Mouse (Mus musculus) hindbrain, embryonic 16.5 days (tissue): ENCODE measurements around the gene Ssbp3. TPM values are rescaled to one million over a fixed set of nuclear protein-coding genes. Genes with fewer than 3 reads are reported as not detected.
A peak's percentile ranks its signal among the peaks of the same experiment; 100 is the strongest.

ENCODE experiments used
- ATAC-seq: fragments of 200-750 bp; cut with Nextera tagmentation; 2 replicates; pipeline ENCODE4 v1.8.0; 2017; ENCODE audit warnings: moderate TSS enrichment, moderate library complexity
- H3K27ac ChIP-seq: fragments of 300-500 bp; sonication (generic); 2 replicates; pipeline ENCODE4 v1.5.1; 2014; ENCODE audit warnings: low read depth, mild to moderate bottlenecking, control low read depth, low read length, moderate library complexity
- H3K27me3 ChIP-seq: fragments of 300-500 bp; sonication (generic); replicated peaks from 2 replicates; pipeline ENCODE4 v1.6.1; 2014; ENCODE audit warnings: low read length; ENCODE audit not compliant: control insufficient read depth, insufficient read depth
- H3K36me3 ChIP-seq: fragments of 300-500 bp; sonication (generic); 2 replicates; pipeline ENCODE4 v1.6.1; 2014; ENCODE audit warnings: mild to moderate bottlenecking, low read length, moderate library complexity, mixed read lengths; ENCODE audit not compliant: control insufficient read depth, insufficient read depth
- H3K4me1 ChIP-seq: fragments of 300-500 bp; sonication (generic); 2 replicates; pipeline ENCODE4 v1.6.1; 2014; ENCODE audit warnings: low read depth, low read length; ENCODE audit not compliant: control insufficient read depth, insufficient read depth
- H3K4me2 ChIP-seq: fragments of 300-500 bp; sonication (generic); 2 replicates; pipeline ENCODE4 v1.6.1; 2014; ENCODE audit warnings: mild to moderate bottlenecking, low read length, control low read depth, moderate library complexity
- H3K4me3 ChIP-seq: fragments of 300-500 bp; sonication (generic); 2 replicates; pipeline ENCODE4 v1.5.1; 2014; ENCODE audit warnings: mild to moderate bottlenecking, low read length, control low read depth, moderate library complexity
- H3K9ac ChIP-seq: fragments of 300-500 bp; sonication (generic); 2 replicates; pipeline ENCODE4 v1.6.1; 2014; ENCODE audit warnings: low read depth, mild to moderate bottlenecking, control low read depth, low read length, moderate library complexity
- H3K9me3 ChIP-seq: fragments of 300-500 bp; sonication (generic); 2 replicates; pipeline ENCODE4 v1.6.1; 2014; ENCODE audit warnings: mild to moderate bottlenecking, low read length, moderate library complexity; ENCODE audit not compliant: control insufficient read depth
- WGBS: fragments of 180-500 bp; shearing (Covaris S2); extraction: QIAGEN DNeasy Blood & Tissue Kit; methylation state at CpG from one replicate; pipeline ENCODE4 v1.1.7; 2014; 5-methylcytosine and 5-hydroxymethylcytosine counted together
- polyA plus RNA-seq: library from polyadenylated mRNA; unstranded; fragments of >200 nt; fragmentation: Nextera tagmentation; extraction: Ambion mirVana; gene quantifications from 2 replicates; pipeline ENCODE4 v1.2.1, GENCODE M21; 2015

Gene Ssbp3
- polyA plus RNA-seq, 1 experiment from 2014 or later = 82.9 TPM

- no peak overlapping the region for H3K9ac ChIP-seq
- no peak overlapping the region for H3K4me3 ChIP-seq
- ATAC-seq = no peak
- H3K27me3 ChIP-seq = no peaks in the 10 kb centered on the region
- peaks cover 34% of the 10 kb centered on the region for H3K4me1 ChIP-seq
- no peak overlapping the region for H3K27ac ChIP-seq
- H3K36me3 ChIP-seq = no peaks in the 10 kb centered on the region
- 81% methylated on average over 4 of the region's 4 CpGs for WGBS
- no peak overlapping the region for H3K4me2 ChIP-seq
- no peaks in the 10 kb centered on the region for H3K9me3 ChIP-seq
These were observed 61.6 kb downstream of the Ssbp3 start for GRCm38 (mm10) chr4:106972061-106972460.

- peaks cover 41% of the 10 kb centered on the region for H3K4me1 ChIP-seq
- H3K27me3 ChIP-seq = no peaks in the 10 kb centered on the region
- H3K36me3 ChIP-seq = no peaks in the 10 kb centered on the region
- H3K4me3 ChIP-seq = no peak overlapping the region
- H3K9me3 ChIP-seq = no peaks in the 10 kb centered on the region
- WGBS = 69% methylated on average over 15 of the region's 15 CpGs
- peak; percentile 19; the same call in 1 of the 2 replicates for ATAC-seq
- peak overlapping the region; percentile 55; the same call in 1 of the 2 replicates for H3K27ac ChIP-seq
- no peak overlapping the region for H3K4me2 ChIP-seq
- H3K9ac ChIP-seq = no peak overlapping the region
These were observed 62.2 kb downstream of the Ssbp3 start for GRCm38 (mm10) chr4:106972461-106973384.

GRCm38 (mm10) chr4:106975324-106975723, 64.8 kb downstream of the Ssbp3 start:
- H3K27ac ChIP-seq = no peak overlapping the region
- peaks cover 54% of the 10 kb centered on the region for H3K4me1 ChIP-seq
- WGBS = 60% methylated on average over 6 of the region's 6 CpGs

GRCm38 (mm10) chr4:106975890-106976289, 65.4 kb downstream of the Ssbp3 start:
- Histone ChIP-seq H3K36me3 (no peaks in the 10 kb centered on the region), H3K4me1 (peaks cover 57% of the 10 kb centered on the region), H3K4me2 (no peak overlapping the region), H3K27ac (no peak overlapping the region), H3K9me3 (no peaks in the 10 kb centered on the region), H3K4me3 (no peak overlapping the region), H3K27me3 (no peaks in the 10 kb centered on the region), H3K9ac (no peak overlapping the region)
- 55% methylated on average over 4 of the region's 4 CpGs for WGBS
- ATAC-seq = no peak

More at GRCm38 (mm10) chr4:106975324-106975723, 64.8 kb downstream of the Ssbp3 start:
- no peaks in the 10 kb centered on the region for H3K27me3 ChIP-seq
- no peak overlapping the region for H3K4me3 ChIP-seq
- no peaks in the 10 kb centered on the region for H3K9me3 ChIP-seq
- no peak overlapping the region for H3K4me2 ChIP-seq
- no peaks in the 10 kb centered on the region for H3K36me3 ChIP-seq
- no peak overlapping the region for H3K9ac ChIP-seq
- ATAC-seq = no peak

GRCm38 (mm10) chr4:106976576-106976975, 66.1 kb downstream of the Ssbp3 start:
- Histone ChIP-seq H3K27ac (no peak overlapping the region), H3K9me3 (no peaks in the 10 kb centered on the region), H3K4me3 (no peak overlapping the region), H3K9ac (no peak overlapping the region), H3K4me2 (no peak overlapping the region), H3K4me1 (peaks cover 54% of the 10 kb centered on the region), H3K36me3 (no peaks in the 10 kb centered on the region), H3K27me3 (no peaks in the 10 kb centered on the region)
- WGBS = 61% methylated on average over 2 of the region's 2 CpGs
- ATAC-seq = 0 out of 2 replicates have a peak, but pooled peaks have one; percentile 10

- ATAC-seq = no peak
- H3K4me1 ChIP-seq = peaks cover 53% of the 10 kb centered on the region
- no peak overlapping the region for H3K4me2 ChIP-seq
- no peaks in the 10 kb centered on the region for H3K27me3 ChIP-seq
- H3K36me3 ChIP-seq = no peaks in the 10 kb centered on the region
- H3K9ac ChIP-seq = no peak overlapping the region
- H3K9me3 ChIP-seq = no peaks in the 10 kb centered on the region
- 9% methylated on average over 6 of the region's 6 CpGs for whole genome bisulfite sequencing
- H3K4me3 ChIP-seq = no peak overlapping the region
- peak overlapping the region; percentile 32; the same call in 1 of the 2 replicates for H3K27ac ChIP-seq
These were observed 66.7 kb downstream of the Ssbp3 start for GRCm38 (mm10) chr4:106977218-106977651.

GRCm38 (mm10) chr4:106978376-106978775, 67.9 kb downstream of the Ssbp3 start:
- Histone ChIP-seq H3K4me3 (no peak overlapping the region), H3K4me1 (peaks cover 54% of the 10 kb centered on the region), H3K27me3 (no peaks in the 10 kb centered on the region), H3K27ac (no peak overlapping the region), H3K4me2 (no peak overlapping the region), H3K9me3 (no peaks in the 10 kb centered on the region), H3K9ac (peak overlapping the region; percentile 3; the same call in 1 of the 2 replicates), H3K36me3 (no peaks in the 10 kb centered on the region)
- no peak; the same call in 1 of the 2 replicates for ATAC-seq
- 35% methylated on average over 8 of the region's 8 CpGs for WGBS

GRCm38 (mm10) chr4:106980669-106981068, 70.2 kb downstream of the Ssbp3 start:
- H3K36me3 ChIP-seq = no peaks in the 10 kb centered on the region
- H3K27ac ChIP-seq = no peak overlapping the region
- ATAC-seq = no peak
- no peak overlapping the region for H3K4me2 ChIP-seq
- WGBS = 39% methylated on average over 5 of the region's 7 CpGs
- H3K4me3 ChIP-seq = no peak overlapping the region
- H3K27me3 ChIP-seq = no peaks in the 10 kb centered on the region
- H3K4me1 ChIP-seq = peaks cover 68% of the 10 kb centered on the region
- H3K9me3 ChIP-seq = no peaks in the 10 kb centered on the region
- H3K9ac ChIP-seq = no peak overlapping the region

- no peak for ATAC-seq
These were observed 71.0 kb downstream of the Ssbp3 start for GRCm38 (mm10) chr4:106981385-106982103.

More at GRCm38 (mm10) chr4:106981385-106982103, 71.0 kb downstream of the Ssbp3 start:
- Histone ChIP-seq H3K9ac (no peak overlapping the region), H3K4me1 (peaks cover 68% of the 10 kb centered on the region), H3K27ac (no peak overlapping the region), H3K36me3 (no peaks in the 10 kb centered on the region), H3K9me3 (no peaks in the 10 kb centered on the region), H3K27me3 (no peaks in the 10 kb centered on the region), H3K4me3 (no peak overlapping the region), H3K4me2 (no peak overlapping the region)
- 87% methylated on average over 7 of the region's 7 CpGs for WGBS
